Mouse (Mus musculus): ENCODE measurements around the gene Vbp1.

Vbp1 gene

DNA sequence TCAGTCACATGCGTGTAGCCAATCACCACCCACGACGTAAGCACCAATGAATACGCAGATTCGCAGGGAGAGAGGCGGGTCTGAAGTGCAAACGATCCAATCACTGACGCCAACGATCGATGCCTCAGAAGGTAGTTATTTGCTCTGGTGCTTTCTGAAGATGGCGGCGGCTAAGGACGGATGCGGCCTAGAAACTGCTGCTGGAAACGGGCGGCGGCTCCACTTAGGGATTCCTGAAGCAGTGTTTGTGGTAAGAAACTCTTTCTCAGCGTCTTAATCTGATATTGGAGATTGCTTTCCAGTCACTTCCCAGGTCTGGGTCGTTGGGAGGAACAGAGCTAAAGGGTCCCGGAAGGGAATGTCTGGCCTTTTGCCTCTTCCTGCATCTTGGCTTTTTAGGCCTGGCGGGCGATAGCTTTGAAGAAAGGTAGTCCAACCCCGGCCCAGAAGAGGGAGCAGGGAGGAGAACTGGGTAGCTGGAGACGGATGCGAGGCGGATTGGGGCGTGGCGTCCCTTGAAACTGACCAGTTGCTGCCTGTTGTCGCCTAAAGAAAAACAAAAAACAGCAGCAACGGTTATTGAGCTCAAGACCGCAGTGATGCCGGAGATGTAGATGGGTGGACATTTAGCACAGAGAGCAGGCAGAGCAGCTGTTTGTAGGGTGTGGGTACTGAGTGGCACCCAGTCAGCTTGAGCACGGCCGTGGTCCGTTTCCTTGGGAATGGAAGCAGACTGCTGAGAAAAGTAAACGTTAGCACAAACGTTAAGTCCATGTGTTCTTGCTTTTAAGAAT lies at the start of gene Vbp1:
TSS of gene Vbp1 (plus strand) at position 121 of the 794 bp plus-strand sequence.
- DNase-seq (ENCODE audit: low spot score in 2 of 2): peak; percentile 50 to 77

DNA sequence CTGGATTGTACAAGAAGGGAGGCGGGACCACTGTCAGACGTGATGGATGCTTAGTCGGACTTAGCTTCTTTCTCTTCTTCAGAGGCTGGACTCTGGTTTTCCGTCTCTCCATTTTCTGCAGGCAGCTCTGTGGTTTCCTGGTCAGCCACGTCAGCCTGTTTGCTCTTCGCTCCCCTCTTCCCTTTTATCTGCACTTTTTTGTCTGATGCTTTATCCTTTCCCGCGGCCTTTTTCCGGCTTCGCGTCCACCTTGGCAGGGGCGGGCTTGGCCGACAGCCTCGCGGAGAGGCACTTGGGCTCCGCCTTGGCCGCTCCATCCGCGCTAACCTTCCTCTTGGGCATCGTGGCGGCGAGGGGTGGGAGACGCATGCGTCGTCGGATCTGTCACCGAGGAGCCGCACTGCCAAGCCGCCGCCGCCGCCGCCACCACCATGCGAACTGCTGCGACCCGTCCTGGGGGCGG lies 38.9 kb upstream of the Vbp1 start:
- peak; percentile 25 to 60 for DNase-seq (ENCODE audit: low spot score in 2 of 2)

DNA sequence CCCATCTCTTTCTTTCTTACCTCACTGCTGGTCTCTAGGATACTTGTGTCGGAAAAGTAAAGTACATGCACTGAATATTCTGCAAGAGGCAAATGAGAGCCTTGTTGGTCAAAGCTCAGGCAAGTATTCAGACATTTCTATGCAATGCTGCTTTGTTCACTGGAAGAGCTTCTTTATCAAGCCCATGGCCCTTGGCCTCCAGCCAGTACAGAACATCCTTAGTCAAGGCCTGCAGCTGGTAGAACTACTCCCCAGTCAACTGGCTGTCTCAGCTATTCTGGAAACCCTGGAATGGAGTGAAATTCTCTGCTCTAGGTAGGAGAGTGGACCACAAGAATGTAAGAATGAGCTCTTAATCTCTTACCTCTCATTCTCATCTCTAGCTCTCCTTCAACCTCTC lies 24.2 kb upstream of the Vbp1 start:
- no peak for DNase-seq (ENCODE audit: low spot score in 2 of 2)

DNA sequence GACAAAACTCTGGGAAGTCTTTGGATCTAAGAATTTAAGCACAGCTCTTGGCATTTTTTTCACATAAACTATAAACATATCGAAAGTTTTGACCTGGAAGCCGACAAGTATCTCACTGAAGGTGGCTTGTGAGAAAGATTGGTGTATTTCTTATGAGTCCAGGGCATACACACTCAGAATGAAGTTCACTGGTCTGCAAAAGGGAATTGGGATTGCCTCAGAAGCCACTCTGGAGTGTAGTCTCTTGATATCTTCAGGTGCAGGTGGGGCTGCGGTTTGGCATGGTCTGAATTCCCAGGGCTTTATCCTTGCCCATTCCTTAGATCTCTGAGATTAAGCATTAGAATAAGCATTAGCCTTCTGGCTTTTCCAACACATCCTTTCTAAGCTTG lies 316 bp upstream of the Vbp1 start:
- DNase-seq (ENCODE audit: low spot score in 2 of 2): no peak

DNA sequence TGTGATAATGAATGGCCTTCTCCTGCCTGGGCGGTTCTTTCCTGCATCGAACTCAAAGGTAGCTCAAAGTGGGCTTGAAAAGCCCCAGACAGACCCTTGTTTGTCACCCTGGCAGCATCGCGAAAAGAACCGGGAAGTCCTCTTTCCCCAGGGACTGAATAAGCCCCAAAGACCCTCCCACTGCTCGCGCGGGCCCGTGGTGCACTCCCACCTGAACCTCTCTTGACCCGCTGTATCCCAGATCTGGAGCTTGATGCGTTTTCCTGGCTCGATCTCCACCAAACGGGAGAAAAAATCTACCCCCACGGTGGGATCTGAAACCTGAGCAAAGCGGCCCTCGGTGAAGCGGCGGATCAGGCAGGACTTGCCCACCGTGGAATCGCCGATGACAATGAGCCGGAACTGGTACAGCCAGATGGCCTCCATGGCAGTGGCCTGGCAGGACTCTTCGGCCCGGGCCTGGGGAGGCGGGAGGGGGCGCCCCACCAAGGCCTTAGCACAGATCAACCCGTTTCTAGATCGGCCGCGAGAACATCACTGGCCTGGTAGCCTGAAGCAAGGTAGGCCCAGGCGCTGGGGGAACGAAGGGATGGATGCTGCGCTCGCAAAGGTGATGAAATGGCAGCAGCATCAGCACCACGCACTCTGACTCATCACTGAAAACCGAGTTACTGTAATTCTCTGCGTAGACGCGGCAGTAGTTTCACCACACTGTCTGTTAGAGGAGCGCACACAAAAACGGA lies 63.7 kb downstream of the Vbp1 start, which contains the start of gene Rab39b:
TSS of gene Rab39b (minus strand) at position 650 of the 743 bp plus-strand sequence.
- peak; percentile 22 to 40 for DNase-seq (ENCODE audit: low spot score in 2 of 2)

DNA sequence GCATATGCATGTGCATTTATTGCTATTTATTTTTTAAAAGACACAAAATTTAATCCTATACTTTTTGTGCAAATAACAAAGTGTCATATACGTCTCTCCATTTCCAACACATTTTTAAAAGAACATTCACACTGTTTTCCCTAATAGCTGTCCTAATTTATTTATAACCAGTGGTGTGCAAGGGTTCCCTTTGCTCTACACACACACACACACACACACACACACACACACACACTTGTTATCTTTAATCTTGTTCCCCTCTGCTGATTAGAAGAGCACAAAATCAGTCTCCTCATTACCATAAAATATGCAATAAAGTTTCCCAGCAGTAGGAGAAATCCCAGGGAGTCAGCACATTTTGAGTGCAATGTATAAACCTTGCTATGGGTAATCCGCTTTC lies 64.4 kb downstream of the Vbp1 start:
- no peak for DNase-seq (ENCODE audit: low spot score in 2 of 2)
